Mouse (Mus musculus): ENCODE data around the gene Arfgef2. TPM values are rescaled to one million over a fixed set of nuclear protein-coding genes. Genes with fewer than 3 reads are reported as not detected.

Arfgef2 gene
- total RNA-seq, 1 experiment from 2014 or later: 15.5 TPM

GRCm38 (mm10) chr2:166834091-166834490 lies 28.7 kb downstream of the Arfgef2 start:
- ATAC-seq (replicated peaks in 1 of 2; ENCODE audit: insufficient read depth in 1 of 2, low FRiP score in 2 of 2, low TSS enrichment in 1 of 2, low read depth in 1 of 2, poor library complexity in 2 of 2, severe bottlenecking in 2 of 2): no peak

- no peak for ATAC-seq (replicated peaks in 1 of 2; ENCODE audit: insufficient read depth in 1 of 2, low FRiP score in 2 of 2, low TSS enrichment in 1 of 2, low read depth in 1 of 2, poor library complexity in 2 of 2, severe bottlenecking in 2 of 2)
Observed at GRCm38 (mm10) chr2:166834796-166835195, 29.4 kb downstream of the Arfgef2 start.

- ATAC-seq (replicated peaks in 1 of 2; ENCODE audit: insufficient read depth in 1 of 2, low FRiP score in 2 of 2, low TSS enrichment in 1 of 2, low read depth in 1 of 2, poor library complexity in 2 of 2, severe bottlenecking in 2 of 2): no peak
Observed at GRCm38 (mm10) chr2:166835581-166835980, 30.2 kb downstream of the Arfgef2 start.

- no peak for ATAC-seq (replicated peaks in 1 of 2; ENCODE audit: insufficient read depth in 1 of 2, low FRiP score in 2 of 2, low TSS enrichment in 1 of 2, low read depth in 1 of 2, poor library complexity in 2 of 2, severe bottlenecking in 2 of 2)
Observed at GRCm38 (mm10) chr2:166841813-166842212, 36.4 kb downstream of the Arfgef2 start.

GRCm38 (mm10) chr2:166850691-166851090 lies 45.3 kb downstream of the Arfgef2 start:
- ATAC-seq (replicated peaks in 1 of 2; ENCODE audit: insufficient read depth in 1 of 2, low FRiP score in 2 of 2, low TSS enrichment in 1 of 2, low read depth in 1 of 2, poor library complexity in 2 of 2, severe bottlenecking in 2 of 2): no peak

GRCm38 (mm10) chr2:166852270-166852669 lies 46.9 kb downstream of the Arfgef2 start:
- no peak for ATAC-seq (replicated peaks in 1 of 2; ENCODE audit: insufficient read depth in 1 of 2, low FRiP score in 2 of 2, low TSS enrichment in 1 of 2, low read depth in 1 of 2, poor library complexity in 2 of 2, severe bottlenecking in 2 of 2)

GRCm38 (mm10) chr2:166855771-166856170 lies 50.4 kb downstream of the Arfgef2 start:
- no peak for ATAC-seq (replicated peaks in 1 of 2; ENCODE audit: insufficient read depth in 1 of 2, low FRiP score in 2 of 2, low TSS enrichment in 1 of 2, low read depth in 1 of 2, poor library complexity in 2 of 2, severe bottlenecking in 2 of 2)

- no peak for ATAC-seq (replicated peaks in 1 of 2; ENCODE audit: insufficient read depth in 1 of 2, low FRiP score in 2 of 2, low TSS enrichment in 1 of 2, low read depth in 1 of 2, poor library complexity in 2 of 2, severe bottlenecking in 2 of 2)
Observed at GRCm38 (mm10) chr2:166856366-166856765, 51.0 kb downstream of the Arfgef2 start.

GRCm38 (mm10) chr2:166857118-166857517 lies 51.7 kb downstream of the Arfgef2 start:
- ATAC-seq (replicated peaks in 1 of 2; ENCODE audit: insufficient read depth in 1 of 2, low FRiP score in 2 of 2, low TSS enrichment in 1 of 2, low read depth in 1 of 2, poor library complexity in 2 of 2, severe bottlenecking in 2 of 2): no peak

GRCm38 (mm10) chr2:166859214-166859613 lies 53.8 kb downstream of the Arfgef2 start:
- ATAC-seq (replicated peaks in 1 of 2; ENCODE audit: insufficient read depth in 1 of 2, low FRiP score in 2 of 2, low TSS enrichment in 1 of 2, low read depth in 1 of 2, poor library complexity in 2 of 2, severe bottlenecking in 2 of 2): no peak

- no peak for ATAC-seq (replicated peaks in 1 of 2; ENCODE audit: insufficient read depth in 1 of 2, low FRiP score in 2 of 2, low TSS enrichment in 1 of 2, low read depth in 1 of 2, poor library complexity in 2 of 2, severe bottlenecking in 2 of 2)
Observed at GRCm38 (mm10) chr2:166862505-166862904, 57.1 kb downstream of the Arfgef2 start.

- no peak for ATAC-seq (replicated peaks in 1 of 2; ENCODE audit: insufficient read depth in 1 of 2, low FRiP score in 2 of 2, low TSS enrichment in 1 of 2, low read depth in 1 of 2, poor library complexity in 2 of 2, severe bottlenecking in 2 of 2)
Observed at GRCm38 (mm10) chr2:166865476-166865875, 60.1 kb downstream of the Arfgef2 start.

- no peak for ATAC-seq (replicated peaks in 1 of 2; ENCODE audit: insufficient read depth in 1 of 2, low FRiP score in 2 of 2, low TSS enrichment in 1 of 2, low read depth in 1 of 2, poor library complexity in 2 of 2, severe bottlenecking in 2 of 2)
Observed at GRCm38 (mm10) chr2:166870271-166870865, 65.0 kb downstream of the Arfgef2 start.

- no peak for ATAC-seq (replicated peaks in 1 of 2; ENCODE audit: insufficient read depth in 1 of 2, low FRiP score in 2 of 2, low TSS enrichment in 1 of 2, low read depth in 1 of 2, poor library complexity in 2 of 2, severe bottlenecking in 2 of 2)
Observed at GRCm38 (mm10) chr2:166870899-166871298, 65.5 kb downstream of the Arfgef2 start.

- ATAC-seq (replicated peaks in 1 of 2; ENCODE audit: insufficient read depth in 1 of 2, low FRiP score in 2 of 2, low TSS enrichment in 1 of 2, low read depth in 1 of 2, poor library complexity in 2 of 2, severe bottlenecking in 2 of 2): no peak
Observed at GRCm38 (mm10) chr2:166874675-166875280, 69.4 kb downstream of the Arfgef2 start.

- 0 out of 4 replicates have a peak, but pooled peaks of 1 of the 2 experiments have one; percentile 46 for ATAC-seq (replicated peaks in 1 of 2; ENCODE audit: insufficient read depth in 1 of 2, low FRiP score in 2 of 2, low TSS enrichment in 1 of 2, low read depth in 1 of 2, poor library complexity in 2 of 2, severe bottlenecking in 2 of 2)
Observed at GRCm38 (mm10) chr2:166875561-166875960, 70.2 kb downstream of the Arfgef2 start.

- no peak for ATAC-seq (replicated peaks in 1 of 2; ENCODE audit: insufficient read depth in 1 of 2, low FRiP score in 2 of 2, low TSS enrichment in 1 of 2, low read depth in 1 of 2, poor library complexity in 2 of 2, severe bottlenecking in 2 of 2)
Observed at GRCm38 (mm10) chr2:166876331-166876730, 70.9 kb downstream of the Arfgef2 start.

- ATAC-seq (replicated peaks in 1 of 2; ENCODE audit: insufficient read depth in 1 of 2, low FRiP score in 2 of 2, low TSS enrichment in 1 of 2, low read depth in 1 of 2, poor library complexity in 2 of 2, severe bottlenecking in 2 of 2): peak; percentile 62 to 66; a peak in 2 of 4 replicates
Observed at GRCm38 (mm10) chr2:166885066-166885465, 79.7 kb downstream of the Arfgef2 start.

GRCm38 (mm10) chr2:166885619-166886018 lies 80.2 kb downstream of the Arfgef2 start:
- no peak for ATAC-seq (replicated peaks in 1 of 2; ENCODE audit: insufficient read depth in 1 of 2, low FRiP score in 2 of 2, low TSS enrichment in 1 of 2, low read depth in 1 of 2, poor library complexity in 2 of 2, severe bottlenecking in 2 of 2)

All from hematopoietic stem cell, adult 5-6 weeks (primary cell).